Mouse (Mus musculus) kidney, embryonic 14.5 days (tissue): ENCODE measurements around the gene Cmtm6. TPM values are rescaled to one million over a fixed set of nuclear protein-coding genes. Genes with fewer than 3 reads are reported as not detected.

Source experiments
- ATAC-seq: fragments of 200-750 bp; cut with Nextera tagmentation; 2 replicates; pipeline ENCODE4 v1.8.0; 2017; ENCODE audit warnings: moderate number of reproducible peaks, mild to moderate bottlenecking, moderate TSS enrichment, moderate library complexity; ENCODE audit not compliant: low FRiP score, low TSS enrichment
- H3K27ac ChIP-seq: fragments of 300-500 bp; sonication (generic); 2 replicates; pipeline ENCODE4 v1.5.1; 2014; ENCODE audit warnings: low read depth, mild to moderate bottlenecking, low read length, moderate library complexity, mixed read lengths
- H3K27me3 ChIP-seq: fragments of 300-500 bp; sonication (generic); 2 replicates; pipeline ENCODE4 v1.6.1; 2014; ENCODE audit warnings: mild to moderate bottlenecking, low read length; ENCODE audit not compliant: control insufficient read depth, insufficient read depth
- H3K36me3 ChIP-seq: fragments of 300-500 bp; sonication (generic); 2 replicates; pipeline ENCODE4 v1.6.1; 2014; ENCODE audit warnings: low read length, mixed read lengths; ENCODE audit not compliant: control insufficient read depth, insufficient read depth
- H3K4me1 ChIP-seq: fragments of 300-500 bp; sonication (generic); 2 replicates; pipeline ENCODE4 v1.6.1; 2014; ENCODE audit warnings: low read length, mixed read lengths; ENCODE audit not compliant: control insufficient read depth, insufficient read depth
- H3K4me2 ChIP-seq: fragments of 300-500 bp; sonication (generic); replicated peaks from 2 replicates; pipeline ENCODE4 v1.6.1; 2014; ENCODE audit warnings: low read depth, mild to moderate bottlenecking, low read length
- H3K4me3 ChIP-seq: fragments of 300-500 bp; sonication (generic); 2 replicates; pipeline ENCODE4 v1.5.1; 2014; ENCODE audit warnings: mild to moderate bottlenecking, low read length
- H3K9ac ChIP-seq: fragments of 300-500 bp; sonication (generic); 2 replicates; pipeline ENCODE4 v1.6.1; 2014; ENCODE audit warnings: low read depth, mild to moderate bottlenecking, low read length, moderate library complexity
- H3K9me3 ChIP-seq: fragments of 300-500 bp; sonication (generic); 2 replicates; pipeline ENCODE4 v1.6.1; 2016; ENCODE audit warnings: low read length; ENCODE audit not compliant: control insufficient read depth
- WGBS: fragments of 180-500 bp; shearing (Covaris S2); extraction: QIAGEN DNeasy Blood & Tissue Kit; methylation state at CpG from one replicate; pipeline ENCODE4 v1.1.7; 2014; 5-methylcytosine and 5-hydroxymethylcytosine counted together
- polyA plus RNA-seq: library from polyadenylated mRNA; unstranded; fragments of >200 nt; fragmentation: Nextera tagmentation; extraction: Ambion mirVana; gene quantifications from 2 replicates; pipeline ENCODE4 v1.2.1, GENCODE M21; 2014

Gene Cmtm6
- polyA plus RNA-seq, 1 experiment from 2014 or later = 53.0 TPM

- Histone ChIP-seq H3K9me3 (no peaks in the 10 kb centered on the region), H3K4me2 (no peak overlapping the region), H3K9ac (no peak overlapping the region), H3K27me3 (no peaks in the 10 kb centered on the region), H3K4me1 (peaks cover 12% of the 10 kb centered on the region; the same call in 1 of the 2 replicates), H3K36me3 (peaks cover 9% of the 10 kb centered on the region; the same call in 1 of the 2 replicates), H3K4me3 (no peak overlapping the region), H3K27ac (no peak overlapping the region)
- no peak for ATAC-seq
- WGBS = 87% methylated on average over 9 of the region's 9 CpGs
These were observed 9.4 kb downstream of the Cmtm6 start for GRCm38 (mm10) chr9:114740336-114740735.

- no peak overlapping the region for H3K27ac ChIP-seq
- H3K36me3 ChIP-seq = peaks cover 15% of the 10 kb centered on the region; the same call in 1 of the 2 replicates
- no peak overlapping the region for H3K4me3 ChIP-seq
- no peak for ATAC-seq
- no peaks in the 10 kb centered on the region for H3K27me3 ChIP-seq
- no peak overlapping the region for H3K9ac ChIP-seq
- 0 out of 2 replicates have a peak, but pooled peaks cover 4% of the 10 kb centered on the region for H3K4me1 ChIP-seq
- 79% methylated on average over 2 of the region's 2 CpGs for WGBS
- no peaks in the 10 kb centered on the region for H3K9me3 ChIP-seq
- no peak overlapping the region for H3K4me2 ChIP-seq
These were observed 11.8 kb downstream of the Cmtm6 start for GRCm38 (mm10) chr9:114742731-114743130.

- Histone ChIP-seq H3K4me3 (no peak overlapping the region), H3K27me3 (no peaks in the 10 kb centered on the region), H3K9ac (no peak overlapping the region), H3K27ac (no peak overlapping the region), H3K36me3 (peaks cover 18% of the 10 kb centered on the region; the same call in 1 of the 2 replicates), H3K4me1 (0 out of 2 replicates have a peak, but pooled peaks cover 5% of the 10 kb centered on the region), H3K9me3 (no peaks in the 10 kb centered on the region), H3K4me2 (no peak overlapping the region)
- no peak for ATAC-seq
- 80% methylated on average over 4 of the region's 4 CpGs for WGBS
These were observed 14.2 kb downstream of the Cmtm6 start for GRCm38 (mm10) chr9:114745163-114745562.

GRCm38 (mm10) chr9:114745654-114746053 lies 14.7 kb downstream of the Cmtm6 start:
- ATAC-seq = no peak
- H3K36me3 ChIP-seq = peaks cover 22% of the 10 kb centered on the region; the same call in 1 of the 2 replicates
- H3K9me3 ChIP-seq = no peaks in the 10 kb centered on the region
- H3K4me2 ChIP-seq = no peak overlapping the region
- no peak overlapping the region for H3K4me3 ChIP-seq
- H3K9ac ChIP-seq = no peak overlapping the region
- WGBS = 82% methylated on average over 4 of the region's 4 CpGs
- H3K4me1 ChIP-seq = 0 out of 2 replicates have a peak, but pooled peaks cover 5% of the 10 kb centered on the region
- H3K27ac ChIP-seq = no peak overlapping the region
- H3K27me3 ChIP-seq = no peaks in the 10 kb centered on the region

- Histone ChIP-seq H3K36me3 (peaks cover 24% of the 10 kb centered on the region; the same call in 1 of the 2 replicates), H3K4me2 (no peak overlapping the region), H3K9me3 (no peaks in the 10 kb centered on the region)
These were observed 16.1 kb downstream of the Cmtm6 start for GRCm38 (mm10) chr9:114747012-114747411.

GRCm38 (mm10) chr9:114747466-114747865 lies 16.6 kb downstream of the Cmtm6 start:
- Histone ChIP-seq H3K9me3 (no peaks in the 10 kb centered on the region), H3K4me1 (0 out of 2 replicates have a peak, but pooled peaks cover 5% of the 10 kb centered on the region), H3K4me3 (no peak overlapping the region), H3K27ac (no peak overlapping the region), H3K4me2 (no peak overlapping the region), H3K27me3 (no peaks in the 10 kb centered on the region), H3K36me3 (peaks cover 24% of the 10 kb centered on the region; the same call in 1 of the 2 replicates), H3K9ac (no peak overlapping the region)
- WGBS = 66% methylated on average over 12 of the region's 12 CpGs
- no peak for ATAC-seq

More at GRCm38 (mm10) chr9:114747012-114747411, 16.1 kb downstream of the Cmtm6 start:
- H3K9ac ChIP-seq = no peak overlapping the region
- no peak for ATAC-seq
- 0 out of 2 replicates have a peak, but pooled peaks cover 5% of the 10 kb centered on the region for H3K4me1 ChIP-seq
- 60% methylated on average over 10 of the region's 10 CpGs for WGBS
- H3K27me3 ChIP-seq = no peaks in the 10 kb centered on the region
- no peak overlapping the region for H3K27ac ChIP-seq
- H3K4me3 ChIP-seq = no peak overlapping the region

- no peak overlapping the region for H3K9ac ChIP-seq
- 82% methylated on average over 3 of the region's 3 CpGs for WGBS
- H3K36me3 ChIP-seq = peaks cover 27% of the 10 kb centered on the region
- no peak overlapping the region for H3K4me3 ChIP-seq
- 0 out of 2 replicates have a peak, but pooled peaks cover 5% of the 10 kb centered on the region for H3K4me1 ChIP-seq
- no peaks in the 10 kb centered on the region for H3K27me3 ChIP-seq
- H3K27ac ChIP-seq = no peak overlapping the region
- no peak for ATAC-seq
- H3K9me3 ChIP-seq = no peaks in the 10 kb centered on the region
- no peak overlapping the region for H3K4me2 ChIP-seq
These were observed 20.7 kb downstream of the Cmtm6 start for GRCm38 (mm10) chr9:114751582-114751981.

- Histone ChIP-seq H3K9me3 (no peaks in the 10 kb centered on the region), H3K9ac (no peak overlapping the region), H3K27ac (no peak overlapping the region), H3K27me3 (no peaks in the 10 kb centered on the region), H3K4me3 (no peak overlapping the region; the same call in 1 of the 2 replicates), H3K4me2 (0 out of 2 replicates have a peak overlapping the region, but pooled peaks have one; percentile 47), H3K36me3 (peaks cover 29% of the 10 kb centered on the region), H3K4me1 (0 out of 2 replicates have a peak, but pooled peaks cover 5% of the 10 kb centered on the region)
- 75% methylated on average over 9 of the region's 9 CpGs for WGBS
- ATAC-seq = no peak
These were observed 21.4 kb downstream of the Cmtm6 start for GRCm38 (mm10) chr9:114752311-114752710.

GRCm38 (mm10) chr9:114752863-114753484 lies 22.1 kb downstream of the Cmtm6 start:
- Histone ChIP-seq H3K4me2 (peak overlapping the region; percentile 47), H3K36me3 (peaks cover 23% of the 10 kb centered on the region), H3K4me3 (peak overlapping the region; percentile 38), H3K9me3 (no peaks in the 10 kb centered on the region), H3K4me1 (no peaks in the 10 kb centered on the region), H3K9ac (peak overlapping the region; percentile 55; the same call in 1 of the 2 replicates), H3K27me3 (no peaks in the 10 kb centered on the region), H3K27ac (peak overlapping the region; percentile 20; the same call in 1 of the 2 replicates)
- 8% methylated on average over 36 of the region's 36 CpGs for WGBS
- ATAC-seq = peak; percentile 93
